Mouse (Mus musculus): Measurements from ENCODE around the gene Ier5. TPM values are rescaled to one million over a fixed set of nuclear protein-coding genes. Genes with fewer than 3 reads are reported as not detected.

Ier5 gene
- polyA plus RNA-seq, 1 experiment from 2014 or later = 19.8 TPM

GRCm38 (mm10) chr1:155113946-155114345, 14.5 kb upstream of the Ier5 start:
- Histone ChIP-seq H3K9me3 (no peaks in the 10 kb centered on the region), H3K4me1 (peaks cover 24% of the 10 kb centered on the region), H3K27me3 (no peaks in the 10 kb centered on the region), H3K4me2 (replicated peaks) (no peak overlapping the region), H3K36me3 (no peaks in the 10 kb centered on the region), H3K27ac (replicated peaks) (0 out of 2 replicates have a peak overlapping the region, but pooled peaks have one; percentile 19), H3K4me3 (no peak overlapping the region), H3K9ac (replicated peaks) (no peak overlapping the region)
- 11% methylated on average over 3 of the region's 3 CpGs for WGBS
- ATAC-seq (replicated peaks) = no peak

- no peak overlapping the region for H3K4me3 ChIP-seq
- H3K9ac ChIP-seq (replicated peaks) = no peak overlapping the region
- 94% methylated on average over 1 of the region's 1 CpGs for WGBS
- H3K36me3 ChIP-seq = no peaks in the 10 kb centered on the region
- H3K4me1 ChIP-seq = peaks cover 28% of the 10 kb centered on the region
- no peaks in the 10 kb centered on the region for H3K27me3 ChIP-seq
- H3K4me2 ChIP-seq (replicated peaks) = no peak overlapping the region
- ATAC-seq (replicated peaks) = no peak
- no peaks in the 10 kb centered on the region for H3K9me3 ChIP-seq
- H3K27ac ChIP-seq (replicated peaks) = no peak overlapping the region
These were observed 13.4 kb upstream of the Ier5 start for GRCm38 (mm10) chr1:155112875-155113274.

DNA sequence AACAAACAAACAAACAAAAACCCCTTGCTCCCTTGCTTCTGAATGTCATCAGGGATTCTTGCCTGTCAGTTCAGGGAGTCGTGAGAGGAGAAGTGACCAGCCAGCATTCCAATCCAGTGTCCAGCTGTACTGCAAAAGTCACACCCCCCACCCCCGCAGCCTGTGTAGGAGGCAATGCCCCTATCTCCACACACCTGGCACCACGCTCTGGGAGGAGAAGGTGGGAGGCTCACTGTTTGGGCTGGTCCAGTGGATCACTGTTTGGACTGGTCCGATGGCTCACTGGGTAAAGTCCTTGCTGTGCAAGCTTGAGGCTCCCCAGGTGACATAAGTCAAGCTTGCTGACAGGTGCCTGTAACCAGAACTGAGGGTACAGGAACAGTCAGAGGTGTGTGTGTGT, 12.7 kb upstream of the Ier5 start:
- H3K27ac ChIP-seq (replicated peaks) = no peak overlapping the region; the same call in 1 of the 2 replicates
- WGBS = 18% methylated on average over 4 of the region's 4 CpGs
- peaks cover 28% of the 10 kb centered on the region for H3K4me1 ChIP-seq
- ATAC-seq (replicated peaks) = no peak
- H3K4me3 ChIP-seq = no peak overlapping the region
- no peak overlapping the region for H3K4me2 ChIP-seq (replicated peaks)
- H3K9ac ChIP-seq (replicated peaks) = no peak overlapping the region
- H3K9me3 ChIP-seq = no peaks in the 10 kb centered on the region
- H3K27me3 ChIP-seq = no peaks in the 10 kb centered on the region
- no peaks in the 10 kb centered on the region for H3K36me3 ChIP-seq

DNA sequence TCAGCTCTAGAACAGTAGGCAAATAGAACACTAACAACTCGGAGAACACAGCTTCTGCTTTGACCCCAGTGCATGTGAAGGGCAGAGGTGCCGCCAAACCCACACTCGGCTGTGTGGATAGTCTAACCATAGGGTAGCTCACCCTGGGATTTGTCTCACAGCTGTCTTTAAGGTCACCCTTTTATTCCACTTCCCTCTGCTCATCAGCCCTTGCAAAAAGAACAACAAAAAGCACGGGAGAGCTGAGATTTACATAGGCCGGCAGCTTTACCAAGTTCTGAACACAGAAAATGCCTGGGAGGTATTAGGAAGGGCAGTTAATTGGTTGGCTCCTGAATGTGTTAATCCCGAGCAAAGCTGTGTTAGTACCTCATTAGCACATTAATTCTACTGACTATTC, 12.1 kb upstream of the Ier5 start:
- Histone ChIP-seq H3K4me3 (no peak overlapping the region), H3K9me3 (no peaks in the 10 kb centered on the region), H3K4me2 (replicated peaks) (no peak overlapping the region), H3K36me3 (no peaks in the 10 kb centered on the region), H3K4me1 (peaks cover 28% of the 10 kb centered on the region), H3K9ac (replicated peaks) (no peak overlapping the region), H3K27me3 (no peaks in the 10 kb centered on the region), H3K27ac (replicated peaks) (peak overlapping the region; percentile 33; the same call in 1 of the 2 replicates)
- ATAC-seq (replicated peaks) = peak; percentile 67
- WGBS = 3% methylated on average over 6 of the region's 6 CpGs

- Histone ChIP-seq H3K4me1 (peaks cover 28% of the 10 kb centered on the region), H3K9me3 (no peaks in the 10 kb centered on the region), H3K27ac (replicated peaks) (peak overlapping the region; percentile 72), H3K9ac (replicated peaks) (peak overlapping the region; percentile 40; the same call in 1 of the 2 replicates), H3K27me3 (no peaks in the 10 kb centered on the region), H3K4me3 (no peak overlapping the region), H3K4me2 (replicated peaks) (peak overlapping the region; percentile 21; the same call in 1 of the 2 replicates), H3K36me3 (no peaks in the 10 kb centered on the region)
- 14% methylated on average over 18 of the region's 18 CpGs for WGBS
- ATAC-seq (replicated peaks) = no peak
These were observed 10.2 kb upstream of the Ier5 start for GRCm38 (mm10) chr1:155109387-155110350.

DNA sequence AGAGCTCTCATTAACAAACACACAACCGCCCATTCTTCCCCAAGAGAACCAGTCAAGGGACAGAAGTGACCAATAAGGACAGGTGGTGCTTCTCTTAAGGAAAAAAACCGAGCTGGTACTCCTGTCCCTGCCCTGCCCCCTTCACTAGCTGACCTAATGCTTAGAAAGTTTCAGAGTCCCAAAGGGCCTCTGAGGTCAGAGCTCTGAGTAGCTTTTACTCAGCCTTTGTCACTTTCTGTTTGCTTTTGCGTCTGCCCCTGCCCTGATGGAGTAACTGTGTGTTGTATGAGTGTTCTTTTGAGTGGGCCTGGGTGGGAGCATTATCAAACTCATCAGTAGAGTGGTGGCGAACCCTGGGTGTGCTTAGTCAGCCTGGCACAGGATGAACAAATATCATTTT, 9.0 kb upstream of the Ier5 start:
- H3K27me3 ChIP-seq = no peaks in the 10 kb centered on the region
- no peak for ATAC-seq (replicated peaks)

GRCm38 (mm10) chr1:155107843-155108242, 8.4 kb upstream of the Ier5 start:
- H3K36me3 ChIP-seq = no peaks in the 10 kb centered on the region
- H3K4me3 ChIP-seq = no peak overlapping the region
- H3K27ac ChIP-seq (replicated peaks) = no peak overlapping the region
- H3K9ac ChIP-seq (replicated peaks) = no peak overlapping the region
- H3K4me1 ChIP-seq = peaks cover 28% of the 10 kb centered on the region
- no peak overlapping the region for H3K4me2 ChIP-seq (replicated peaks)
- 54% methylated on average over 5 of the region's 5 CpGs for WGBS
- H3K9me3 ChIP-seq = no peaks in the 10 kb centered on the region
- no peak for ATAC-seq (replicated peaks)
- no peaks in the 10 kb centered on the region for H3K27me3 ChIP-seq

More for the DNA sequence above, 9.0 kb upstream of the Ier5 start:
- Histone ChIP-seq H3K9ac (replicated peaks) (no peak overlapping the region), H3K9me3 (no peaks in the 10 kb centered on the region), H3K36me3 (no peaks in the 10 kb centered on the region), H3K4me3 (no peak overlapping the region), H3K4me1 (peaks cover 28% of the 10 kb centered on the region), H3K27ac (replicated peaks) (no peak overlapping the region), H3K4me2 (replicated peaks) (no peak overlapping the region)
- WGBS = 54% methylated on average over 4 of the region's 4 CpGs

GRCm38 (mm10) chr1:155106310-155106709, 6.9 kb upstream of the Ier5 start:
- Histone ChIP-seq H3K9me3 (no peaks in the 10 kb centered on the region), H3K4me2 (replicated peaks) (no peak overlapping the region), H3K27ac (replicated peaks) (no peak overlapping the region), H3K4me3 (no peak overlapping the region), H3K36me3 (no peaks in the 10 kb centered on the region), H3K4me1 (peaks cover 17% of the 10 kb centered on the region), H3K27me3 (no peaks in the 10 kb centered on the region), H3K9ac (replicated peaks) (no peak overlapping the region)
- WGBS = 96% methylated on average over 1 of the region's 1 CpGs
- no peak for ATAC-seq (replicated peaks)

- no peak for ATAC-seq (replicated peaks)
- WGBS = 93% methylated on average over 5 of the region's 5 CpGs
These were observed 4.6 kb upstream of the Ier5 start for GRCm38 (mm10) chr1:155103991-155104390.

DNA sequence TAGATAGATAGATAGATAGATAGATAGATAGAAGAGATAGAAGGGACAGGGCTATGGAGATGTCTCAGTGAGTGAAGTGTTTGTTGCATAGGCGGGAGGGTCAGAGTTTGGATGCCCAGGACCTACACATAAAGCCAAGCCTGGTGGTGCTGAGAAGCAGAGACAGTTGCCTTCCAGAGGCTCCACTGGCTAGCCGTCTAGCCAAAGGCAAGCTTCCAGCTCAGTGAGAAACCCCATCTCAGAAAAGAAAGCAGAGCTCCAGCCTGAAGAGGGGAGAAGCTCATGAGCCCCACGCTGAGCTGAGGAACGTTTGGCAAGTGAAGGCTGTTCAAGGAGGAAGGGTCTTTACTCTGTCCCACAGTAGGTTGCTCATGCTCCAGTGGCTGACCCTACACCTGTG, 3.2 kb upstream of the Ier5 start:
- Histone ChIP-seq H3K4me1 (peaks cover 6% of the 10 kb centered on the region), H3K4me3 (no peak overlapping the region), H3K27ac (replicated peaks) (no peak overlapping the region), H3K4me2 (replicated peaks) (no peak overlapping the region), H3K9ac (replicated peaks) (no peak overlapping the region), H3K36me3 (no peaks in the 10 kb centered on the region), H3K9me3 (no peaks in the 10 kb centered on the region), H3K27me3 (no peaks in the 10 kb centered on the region)
- 75% methylated on average over 4 of the region's 4 CpGs for WGBS
- no peak for ATAC-seq (replicated peaks)

More at GRCm38 (mm10) chr1:155103991-155104390, 4.6 kb upstream of the Ier5 start:
- H3K9ac ChIP-seq (replicated peaks) = no peak overlapping the region
- H3K9me3 ChIP-seq = no peaks in the 10 kb centered on the region
- no peak overlapping the region for H3K4me3 ChIP-seq
- H3K4me1 ChIP-seq = peaks cover 8% of the 10 kb centered on the region
- H3K4me2 ChIP-seq (replicated peaks) = no peak overlapping the region
- H3K27ac ChIP-seq (replicated peaks) = no peak overlapping the region
- H3K27me3 ChIP-seq = no peaks in the 10 kb centered on the region
- H3K36me3 ChIP-seq = no peaks in the 10 kb centered on the region

DNA sequence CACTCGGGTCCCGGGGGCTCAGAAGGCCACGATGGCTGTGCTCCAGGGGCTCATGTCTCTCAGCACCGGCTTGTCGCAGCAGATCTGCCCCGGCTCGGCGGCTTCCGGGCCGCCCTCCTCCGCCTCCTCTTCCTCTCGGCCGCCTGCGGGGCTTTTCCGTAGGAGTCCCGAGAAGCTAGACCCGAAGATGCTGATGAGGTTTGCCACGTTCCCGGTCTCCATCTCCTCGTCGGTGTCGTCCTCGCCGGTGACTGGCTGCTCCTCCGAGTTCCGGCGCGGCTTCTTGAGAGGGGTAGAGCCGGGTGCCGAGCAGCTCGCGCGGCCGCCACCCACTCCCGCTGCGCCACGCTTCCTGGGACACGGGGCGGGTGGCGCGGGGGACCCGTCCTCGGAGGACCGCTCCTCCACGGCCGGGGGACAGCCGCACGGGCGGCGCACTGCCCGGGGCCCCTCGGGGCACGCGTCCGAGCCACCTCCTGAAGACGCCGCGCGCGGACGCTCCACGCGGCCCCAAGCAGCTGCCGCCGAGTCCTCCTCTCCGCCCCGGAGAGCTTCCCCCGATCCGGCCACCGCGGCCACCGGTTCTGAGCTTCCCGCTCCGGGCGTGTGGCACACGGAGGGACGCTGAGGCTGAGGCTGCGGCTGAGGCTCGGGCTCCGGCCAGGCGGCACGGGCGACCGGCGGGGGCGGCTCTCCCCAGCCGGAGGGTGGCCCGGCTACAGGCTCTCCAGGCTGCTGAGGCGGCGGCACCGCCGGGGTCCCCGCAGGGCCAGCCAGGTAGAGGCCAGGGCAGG, 753 bp downstream of the Ier5 start:
- under 1% methylated on average over 82 of the region's 93 CpGs for WGBS
- ATAC-seq (replicated peaks) = peak; percentile 70

DNA sequence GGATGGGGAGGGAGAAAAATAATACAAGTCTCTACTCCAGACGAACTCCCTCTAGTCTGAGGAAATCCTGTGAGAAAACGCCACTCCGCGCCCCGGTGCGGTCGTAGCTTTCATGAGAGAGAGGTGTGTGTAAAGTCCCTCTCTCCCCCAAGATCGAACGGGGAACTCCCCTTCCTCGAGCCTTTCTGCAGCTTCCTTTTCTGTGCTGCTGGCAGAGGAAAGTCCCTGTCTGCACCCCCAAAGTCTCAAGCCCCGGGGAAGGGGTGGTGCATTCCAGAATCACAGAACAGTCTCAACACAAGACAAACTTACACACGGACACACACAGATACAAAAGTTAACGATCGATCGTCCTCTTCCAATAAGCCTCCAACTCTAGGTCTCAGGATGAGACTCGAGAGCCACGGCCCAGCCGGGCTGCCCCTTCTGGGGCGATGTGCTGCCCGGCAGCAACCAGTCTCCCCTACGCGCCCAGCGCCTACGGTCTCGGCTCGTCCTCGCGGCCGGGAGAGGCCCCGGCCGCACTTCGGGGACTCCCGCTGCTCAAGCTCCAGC, 1.4 kb downstream of the Ier5 start:
- Histone ChIP-seq H3K4me1 (peaks cover 50% of the 10 kb centered on the region), H3K4me3 (peak overlapping the region; percentile 86), H3K27ac (replicated peaks) (peak overlapping the region; percentile 88), H3K27me3 (no peaks in the 10 kb centered on the region), H3K4me2 (replicated peaks) (peak overlapping the region; percentile 56), H3K9ac (replicated peaks) (peak overlapping the region; percentile 100), H3K36me3 (no peaks in the 10 kb centered on the region), H3K9me3 (no peaks in the 10 kb centered on the region)
- no peak for ATAC-seq (replicated peaks)
- under 1% methylated on average over 33 of the region's 33 CpGs for WGBS

More for the DNA sequence above, 753 bp downstream of the Ier5 start:
- Histone ChIP-seq H3K4me3 (peak overlapping the region; percentile 86), H3K36me3 (no peaks in the 10 kb centered on the region), H3K27ac (replicated peaks) (peak overlapping the region; percentile 88), H3K4me2 (replicated peaks) (peak overlapping the region; percentile 56), H3K27me3 (no peaks in the 10 kb centered on the region), H3K9me3 (no peaks in the 10 kb centered on the region), H3K9ac (replicated peaks) (peak overlapping the region; percentile 100), H3K4me1 (peaks cover 43% of the 10 kb centered on the region)

Measured in forebrain, embryonic 15.5 days (tissue).